Mouse (Mus musculus) CH12.LX (cell line): ENCODE data around the gene Gemin8. TPM values are rescaled to one million over a fixed set of nuclear protein-coding genes. Genes with fewer than 3 reads are reported as not detected.
A peak's percentile ranks its signal among the peaks of the same experiment; 100 is the strongest.

Source experiments
- DNase-seq: peaks from one replicate; pipeline ENCODE4 v3.0.0-alpha.2; 2013; ENCODE audit errors: extremely low read depth
- H3K27ac ChIP-seq: 2 replicates; pipeline ENCODE4 v1.5.1; 2012; ENCODE audit warnings: low read depth, mild to moderate bottlenecking, control low read depth, moderate library complexity; ENCODE audit not compliant: insufficient read depth
- H3K27me3 ChIP-seq: replicated peaks from 2 replicates; pipeline ENCODE3; 2012; ENCODE audit warnings: inconsistent platforms
- H3K36me3 ChIP-seq, 2 experiments: replicated peaks in 1 of 2; 2 replicates each; pipeline versions ENCODE3 to v1.6.1; 2012; ENCODE audit warnings: inconsistent platforms in 1 of 2, low read length in 1 of 2, mild to moderate bottlenecking in 1 of 2, mixed read lengths in 1 of 2, moderate library complexity in 1 of 2; ENCODE audit not compliant: control insufficient read depth in 1 of 2, insufficient read depth in 1 of 2
- H3K4me1 ChIP-seq, 2 experiments: 2 replicates each; pipeline ENCODE4 v1.6.1; 2012; ENCODE audit warnings: inconsistent platforms in 1 of 2, moderate library complexity in 1 of 2; ENCODE audit not compliant: insufficient read depth in 2 of 2, control insufficient read depth in 1 of 2
- H3K4me2 ChIP-seq: 2 replicates; pipeline ENCODE4 v1.6.1; 2012; ENCODE audit warnings: low read depth, mild to moderate bottlenecking, control low read depth; ENCODE audit not compliant: poor library complexity, insufficient read depth, severe bottlenecking
- H3K4me3 ChIP-seq, 3 experiments: fragments of 150-350 bp in 1 of 3; sonication (generic) in 1 of 3; replicated peaks in 1 of 3; 2 replicates each; pipeline versions ENCODE3 to v1.5.1; 2011 to 2012; ENCODE audit warnings: low read depth in 2 of 3, low read length in 2 of 3, mild to moderate bottlenecking in 2 of 3, moderate library complexity in 2 of 3, control low read depth in 1 of 3, improper control_type of control experiment in 1 of 3, inconsistent platforms in 1 of 3, mixed read lengths in 1 of 3; ENCODE audit not compliant: poor library complexity in 1 of 3
- H3K79me2 ChIP-seq: replicated peaks from 2 replicates; pipeline ENCODE4 v1.6.1; 2012; ENCODE audit warnings: mild to moderate bottlenecking, moderate library complexity; ENCODE audit not compliant: control insufficient read depth, poor library complexity, insufficient read depth, severe bottlenecking; ENCODE audit errors: extremely low read depth
- H3K9ac ChIP-seq: 2 replicates; pipeline ENCODE4 v1.6.1; 2012; ENCODE audit warnings: low read depth, mild to moderate bottlenecking, control low read depth, moderate library complexity; ENCODE audit not compliant: insufficient read depth
- H3K9me3 ChIP-seq: replicated peaks from 2 replicates; pipeline ENCODE3; 2012; ENCODE audit warnings: low read length, inconsistent platforms, mixed read lengths
- CHD1 ChIP-seq: IDR thresholded peaks from 2 replicates; pipeline ENCODE4 v1.6.1; 2012; ENCODE audit warnings: low read depth, low read length, improper control_type of control experiment, inconsistent platforms
- CTCF ChIP-seq, 2 experiments: IDR thresholded peaks in 1 of 2; conservative IDR thresholded peaks in 1 of 2; 2 replicates each; pipeline ENCODE4 v1.5.1; 2011 to 2012; ENCODE audit warnings: low read depth in 2 of 2, low read length in 2 of 2, improper control_type of control experiment in 1 of 2, inconsistent platforms in 1 of 2, mild to moderate bottlenecking in 1 of 2, moderate library complexity in 1 of 2
- E2F4 ChIP-seq: IDR thresholded peaks from 2 replicates; pipeline ENCODE4 v1.6.1; 2011; ENCODE audit warnings: low read depth, low read length, improper control_type of control experiment; ENCODE audit not compliant: insufficient replicate concordance
- ELF1 ChIP-seq: IDR thresholded peaks from 2 replicates; pipeline ENCODE4 v1.6.1; 2014; ENCODE audit warnings: low read depth, mild to moderate bottlenecking, inconsistent platforms, low read length, improper control_type of control experiment
- EP300 ChIP-seq: IDR thresholded peaks from 2 replicates; pipeline ENCODE4 v1.6.1; 2011; ENCODE audit warnings: low read length, improper control_type of control experiment
- ETS1 ChIP-seq: conservative IDR thresholded peaks from 2 replicates; pipeline ENCODE4 v1.6.1; 2012; ENCODE audit warnings: low read depth, mild to moderate bottlenecking, inconsistent platforms, low read length, improper control_type of control experiment, moderate library complexity
- HCFC1 ChIP-seq: IDR thresholded peaks from 2 replicates; pipeline ENCODE4 v1.6.1; 2012; ENCODE audit warnings: low read depth, mild to moderate bottlenecking, inconsistent platforms, low read length, improper control_type of control experiment
- IRF4 ChIP-seq: IDR thresholded peaks from 2 replicates; pipeline ENCODE4 v1.6.1; 2014; ENCODE audit warnings: low read depth, mild to moderate bottlenecking, inconsistent platforms, low read length, improper control_type of control experiment
- KAT2A ChIP-seq: IDR thresholded peaks from 2 replicates; pipeline ENCODE4 v1.6.1; 2012; ENCODE audit warnings: low read length, improper control_type of control experiment, inconsistent platforms; ENCODE audit not compliant: insufficient replicate concordance
- MAX ChIP-seq: IDR thresholded peaks from 2 replicates; pipeline ENCODE4 v1.6.1; 2011; ENCODE audit warnings: low read length, improper control_type of control experiment
- MXI1 ChIP-seq: IDR thresholded peaks from 2 replicates; pipeline ENCODE4 v1.6.1; 2011; ENCODE audit warnings: mild to moderate bottlenecking, low read depth, low read length, improper control_type of control experiment
- PAX5 ChIP-seq: IDR thresholded peaks from 2 replicates; pipeline ENCODE4 v1.6.1; 2012; ENCODE audit warnings: low read length, inconsistent platforms, mixed read lengths
- POLR2A ChIP-seq: IDR thresholded peaks from 2 replicates; pipeline ENCODE4 v1.6.1; 2011; ENCODE audit warnings: low read depth, mild to moderate bottlenecking, improper control_type of control experiment, low read length
- RAD21 ChIP-seq: IDR thresholded peaks from 2 replicates; pipeline ENCODE4 v1.6.1; 2011; ENCODE audit warnings: low read depth, mild to moderate bottlenecking, low read length, improper control_type of control experiment, moderate library complexity
- RCOR1 ChIP-seq: conservative IDR thresholded peaks from 2 replicates; pipeline ENCODE4 v1.6.1; 2012; ENCODE audit warnings: low read depth, mild to moderate bottlenecking, inconsistent platforms, low read length, improper control_type of control experiment
- SIN3A ChIP-seq: IDR thresholded peaks from 2 replicates; pipeline ENCODE4 v1.6.1; 2012; ENCODE audit warnings: low read length, improper control_type of control experiment, inconsistent platforms
- TBP ChIP-seq: conservative IDR thresholded peaks from 2 replicates; pipeline ENCODE4 v1.6.1; 2011; ENCODE audit warnings: low read depth, low read length, improper control_type of control experiment
- TCF12 ChIP-seq: IDR thresholded peaks from 2 replicates; pipeline ENCODE4 v1.6.1; 2014; ENCODE audit warnings: low read depth, mild to moderate bottlenecking, inconsistent platforms, low read length, improper control_type of control experiment
- USF1 ChIP-seq: IDR thresholded peaks from 2 replicates; pipeline ENCODE4 v1.6.1; 2014; ENCODE audit warnings: low read depth, mild to moderate bottlenecking, inconsistent platforms, low read length, improper control_type of control experiment
- dilution Hi-C: fragments of 300-500 bp; cut with MboI; formaldehyde crosslinking; loops from 2 replicates; pipeline ENCODE4 v1.14.3; 2020; ENCODE audit warnings: low sequenced_read_pairs; ENCODE audit not compliant: extremely low pct_unique_long_range_greater_than_20kb, extremely low pct_ligation_motif_present
- in situ Hi-C: fragments of 300-500 bp; cut with MboI; formaldehyde crosslinking; loops from 3 replicates; pipeline ENCODE4 v1.14.3; 2019; ENCODE audit warnings: low sequenced_read_pairs, low pct_ligation_motif_present, low pct_unique_long_range_greater_than_20kb, mixed read lengths
- polyA plus RNA-seq: library from polyadenylated mRNA; unstranded; fragments of >175 nt; gene quantifications from 2 replicates; pipeline ENCODE4 v1.2.1, GENCODE M21; 2012; ENCODE audit warnings: low read depth; ENCODE audit not compliant: insufficient read length
- total RNA-seq, 2 experiments: library from RNA; depleted of rRNA; stranded (reverse); fragments of 300-350 nt in 1 of 2; fragments of >200 nt in 1 of 2; gene quantifications; 2 replicates each; pipeline ENCODE4 v1.2.3; 2012 to 2014

Gene Gemin8
- total and polyA plus RNA-seq, 3 experiments, result 10.7 to 20.1 (median 13.0) TPM

DNA sequence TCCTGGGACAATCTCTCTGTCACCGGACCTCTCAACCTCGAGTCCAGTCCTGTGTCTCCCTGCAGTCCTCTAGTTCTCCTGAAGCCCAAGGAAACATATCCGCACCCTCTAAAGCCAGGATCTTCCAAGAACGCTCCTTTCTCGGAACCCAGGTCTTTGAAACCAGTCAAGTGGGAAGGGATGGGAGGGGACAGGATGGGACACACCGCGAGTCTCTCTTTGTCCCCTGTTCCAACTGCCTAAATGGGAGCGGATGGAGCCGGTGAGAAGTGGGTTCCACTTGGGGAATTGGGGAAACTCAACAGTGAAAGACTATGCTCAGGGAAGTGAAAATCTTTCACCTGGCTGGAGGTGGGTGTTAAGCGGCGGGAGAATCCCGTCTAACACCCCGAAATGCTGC lies 69.3 kb downstream of the Gemin8 start:
- H3K79me2 ChIP-seq, result no peaks in the 10 kb centered on the region
- H3K27me3 ChIP-seq, result no peaks in the 10 kb centered on the region
- H3K4me2 ChIP-seq, result peak overlapping the region; percentile 47
- H3K9me3 ChIP-seq, result no peaks in the 10 kb centered on the region
- dilution Hi-C loops, result no loop called here
- in situ Hi-C loops, result no loop called here
- H3K4me1 ChIP-seq, result no peaks in the 10 kb centered on the region
- H3K36me3 ChIP-seq, result no peaks in the 10 kb centered on the region
- H3K27ac ChIP-seq, result no peak overlapping the region
- no peak for DNase-seq
- no peak for TF ChIP-seq IRF4
- TF ChIP-seq KAT2A, result no peak
- no peak for TF ChIP-seq PAX5
- TF ChIP-seq ELF1, result no peak
- no peak for TF ChIP-seq MAX
- TF ChIP-seq USF1, result no peak
- no peak for TF ChIP-seq CHD1
- TF ChIP-seq HCFC1, result no peak
- TF ChIP-seq CTCF (conservative IDR thresholded peaks at IDR 0.05 in 1 of 2, IDR thresholded peaks at IDR 0.05 in 1 of 2; ENCODE audit: low read depth in 2 of 2, low read length in 2 of 2), result no peak
- TF ChIP-seq EP300, result no peak
- TF ChIP-seq SIN3A, result no peak
- TF ChIP-seq RCOR1, result no peak
- no peak for TF ChIP-seq E2F4
- no peak for TF ChIP-seq TCF12
- no peak for TF ChIP-seq POLR2A
- TF ChIP-seq MXI1, result no peak
- no peak for TF ChIP-seq RAD21
- TF ChIP-seq TBP, result no peak
- no peak for TF ChIP-seq ETS1
- H3K9ac ChIP-seq, result no peak overlapping the region
- H3K4me3 ChIP-seq, result peak overlapping the region in 1 of 3 experiments; percentile 56

Other genes with a start within 250 kb of the Gemin8 start
- 0.50 and 0.64 TPM in 2 replicates for gene Gpm6b, start 68.5 kb downstream of the Gemin8 start, total RNA-seq (2012; rRNA removed)
- gene Gpm6b, start 68.5 kb downstream of the Gemin8 start, total RNA-seq (2014; rRNA removed), result 1.9 and 2.5 TPM in 2 replicates
- 1.6 and 1.8 TPM in 2 replicates for gene Gpm6b, start 68.5 kb downstream of the Gemin8 start, polyA plus RNA-seq